Mouse (Mus musculus): Measurements from ENCODE around the gene Rgs16.

Rgs16 gene

DNA sequence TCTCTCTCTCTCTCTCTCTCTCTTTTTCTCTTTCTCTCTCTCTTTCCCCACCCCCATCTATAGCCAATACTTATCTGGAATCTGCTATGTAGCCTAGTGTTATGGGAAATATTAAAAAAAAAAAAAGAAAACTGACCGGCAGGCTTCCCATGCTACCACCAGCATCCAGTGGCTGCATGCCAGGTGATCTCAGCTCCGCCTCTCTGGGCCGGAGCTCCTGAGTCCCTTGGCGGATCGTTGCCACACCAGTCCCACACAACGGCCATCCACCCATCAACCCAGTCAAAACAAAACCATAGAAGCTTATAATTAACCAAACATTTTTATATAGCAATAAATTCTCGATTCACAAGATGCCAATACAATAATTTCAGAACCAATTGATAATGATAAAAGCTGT, 19.2 kb upstream of the Rgs16 start:
- no peak for DNase-seq (ENCODE audit: low spot score in 2 of 2)

DNA sequence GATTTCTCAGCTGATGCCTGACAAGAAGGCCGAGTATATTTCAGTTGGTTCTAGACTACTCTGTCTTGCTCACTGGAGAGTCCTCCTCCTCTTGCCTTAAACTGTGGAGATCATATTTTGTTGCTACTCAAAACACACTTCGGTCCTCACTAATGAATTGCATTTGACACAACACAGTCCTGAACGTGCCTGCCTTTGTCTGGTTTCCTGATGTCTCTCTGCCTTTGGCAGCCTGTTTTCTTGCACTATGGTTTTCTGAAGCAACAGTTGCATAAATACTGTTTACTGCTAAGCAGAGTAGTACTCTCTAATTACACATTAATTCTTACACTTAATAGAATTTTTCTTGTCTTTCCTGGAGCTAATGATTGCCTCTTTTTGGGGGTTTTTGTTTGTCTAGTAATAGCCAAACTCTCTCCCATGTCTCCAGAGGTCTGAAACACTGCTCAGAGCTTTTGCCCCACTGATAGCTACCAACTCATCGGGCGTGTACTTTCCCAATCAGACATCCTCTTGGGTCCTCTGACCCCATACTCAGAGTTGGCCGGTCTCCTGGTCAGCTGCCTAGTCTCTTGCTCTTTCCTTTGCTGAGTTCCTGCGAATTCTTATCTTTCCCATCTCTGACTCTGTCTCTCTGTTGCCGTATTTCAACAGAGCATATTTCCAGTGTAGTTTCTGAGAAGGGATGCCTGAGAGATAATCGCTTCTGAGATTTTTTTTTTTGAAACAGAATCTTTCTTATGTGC, 18.4 kb upstream of the Rgs16 start:
- DNase-seq (ENCODE audit: low spot score in 2 of 2), result no peak

DNA sequence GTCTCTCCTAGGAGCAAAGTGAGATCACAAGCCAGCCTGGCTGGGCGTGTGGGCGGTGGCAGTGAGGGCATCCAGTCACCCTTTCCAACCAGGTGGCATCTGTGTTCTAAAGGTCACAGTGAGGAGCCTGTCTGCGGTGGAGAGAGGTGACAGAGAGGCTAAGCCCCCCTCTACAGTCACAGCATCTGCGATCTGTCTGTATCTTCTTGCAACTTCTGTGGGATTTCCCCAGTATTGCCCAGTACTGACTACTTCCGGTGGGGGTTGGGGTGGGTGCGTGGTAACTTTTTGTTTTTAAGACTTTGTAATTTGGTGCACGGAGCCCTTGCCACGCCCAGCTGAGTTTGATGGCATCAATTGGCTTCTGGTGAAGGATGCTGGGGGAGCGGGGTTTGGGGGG, 16.7 kb upstream of the Rgs16 start:
- DNase-seq (ENCODE audit: low spot score in 2 of 2), result no peak

DNA sequence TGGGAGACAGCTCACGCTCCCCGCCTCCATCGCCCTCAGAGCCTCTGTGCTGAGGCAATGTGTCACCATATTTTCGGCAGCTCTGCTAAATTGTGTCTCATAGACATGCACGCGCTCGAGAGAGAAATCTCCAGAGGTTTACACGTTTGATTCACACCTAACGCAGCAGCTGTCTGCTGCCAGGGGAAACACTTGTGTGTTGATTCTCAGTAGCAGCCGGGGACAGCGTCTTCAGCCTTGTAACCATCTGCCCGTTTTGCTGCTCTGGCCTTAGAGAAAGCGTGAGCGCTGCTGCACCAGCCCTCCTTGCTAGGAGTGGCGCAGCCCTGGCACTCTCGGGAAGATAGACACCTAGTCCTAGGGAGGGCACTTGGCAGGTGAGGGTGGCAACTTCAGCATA, 13.5 kb upstream of the Rgs16 start:
- DNase-seq (ENCODE audit: low spot score in 2 of 2), result no peak

DNA sequence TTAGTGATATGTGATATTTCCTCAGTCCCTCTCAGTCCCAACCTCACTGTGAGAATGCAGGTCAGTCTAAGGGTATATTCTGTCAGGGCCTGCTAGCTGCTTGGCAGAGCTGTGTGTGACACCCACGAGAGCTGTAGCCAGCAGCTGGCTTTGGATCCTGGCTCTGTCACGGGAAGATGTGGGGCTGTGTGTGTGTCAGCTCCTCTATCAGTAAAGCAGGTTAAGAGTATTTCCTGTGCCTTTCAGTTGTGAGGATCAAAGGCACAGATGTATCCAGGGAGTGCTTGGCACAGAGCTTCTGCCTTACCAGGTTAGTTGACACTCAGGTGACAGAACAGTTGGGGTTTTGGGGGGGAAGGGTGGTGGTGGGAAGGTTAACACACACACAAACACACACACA, 10.3 kb upstream of the Rgs16 start:
- DNase-seq (ENCODE audit: low spot score in 2 of 2), result no peak

DNA sequence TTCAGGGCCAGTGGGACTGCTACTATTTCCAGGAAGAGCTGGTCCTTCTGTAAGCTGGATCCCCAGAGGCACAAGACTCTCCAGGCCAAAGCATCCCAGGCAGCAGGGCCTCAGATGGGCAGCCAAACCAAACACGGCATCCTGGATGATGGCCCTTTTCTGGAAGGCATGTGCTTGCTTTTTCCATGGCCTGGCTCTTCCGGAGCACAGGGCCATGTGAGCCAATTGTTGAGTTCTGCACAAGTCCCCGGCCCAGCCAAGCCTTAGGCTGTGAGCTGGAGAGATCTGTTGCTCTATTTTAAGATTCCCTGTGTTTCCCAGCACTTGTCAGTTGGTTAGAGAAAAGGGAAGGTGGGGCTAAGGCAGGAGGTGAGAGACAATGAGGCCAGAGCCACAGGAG, 9.5 kb upstream of the Rgs16 start:
- no peak for DNase-seq (ENCODE audit: low spot score in 2 of 2)

DNA sequence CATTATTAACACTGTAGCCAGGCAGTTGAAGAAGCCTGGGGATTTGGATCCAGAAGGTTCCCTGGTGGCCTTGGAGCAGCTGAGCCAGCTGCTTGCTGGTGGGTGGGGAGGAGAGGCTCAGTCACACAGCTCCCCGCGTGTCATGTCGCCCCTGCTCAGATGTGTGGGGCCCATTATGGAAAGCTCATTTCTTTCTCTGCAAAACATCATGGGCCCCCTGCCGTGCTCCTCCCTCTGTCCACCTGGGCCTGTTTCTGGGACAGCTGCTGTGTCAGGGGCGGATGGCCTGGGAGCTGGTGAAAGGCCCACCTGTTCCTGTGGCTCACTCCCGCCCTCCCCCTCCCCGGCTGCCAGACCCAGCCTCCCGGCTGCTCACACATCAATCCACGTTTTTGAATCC, 7.0 kb upstream of the Rgs16 start:
- no peak for DNase-seq (ENCODE audit: low spot score in 2 of 2)

DNA sequence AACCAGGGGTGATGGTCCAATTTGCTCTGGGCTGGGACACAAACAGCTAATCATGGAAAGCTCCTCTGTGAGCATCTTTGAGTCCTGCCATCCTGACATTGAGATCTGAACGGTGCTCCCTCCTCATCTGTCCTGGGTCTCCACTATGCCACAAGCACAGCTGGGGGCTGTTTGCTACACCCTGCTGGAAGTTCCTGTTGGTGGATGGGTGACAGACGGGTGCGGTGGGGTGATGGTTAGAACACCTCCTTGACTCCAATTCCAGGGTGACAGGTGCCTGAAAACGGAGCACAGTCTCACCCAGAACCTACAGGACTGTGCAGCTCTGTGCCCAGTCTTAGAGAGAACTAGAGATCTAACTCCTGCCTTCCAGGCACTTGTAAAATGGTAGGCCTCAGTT, 5.3 kb upstream of the Rgs16 start:
- DNase-seq (ENCODE audit: low spot score in 2 of 2), result no peak

DNA sequence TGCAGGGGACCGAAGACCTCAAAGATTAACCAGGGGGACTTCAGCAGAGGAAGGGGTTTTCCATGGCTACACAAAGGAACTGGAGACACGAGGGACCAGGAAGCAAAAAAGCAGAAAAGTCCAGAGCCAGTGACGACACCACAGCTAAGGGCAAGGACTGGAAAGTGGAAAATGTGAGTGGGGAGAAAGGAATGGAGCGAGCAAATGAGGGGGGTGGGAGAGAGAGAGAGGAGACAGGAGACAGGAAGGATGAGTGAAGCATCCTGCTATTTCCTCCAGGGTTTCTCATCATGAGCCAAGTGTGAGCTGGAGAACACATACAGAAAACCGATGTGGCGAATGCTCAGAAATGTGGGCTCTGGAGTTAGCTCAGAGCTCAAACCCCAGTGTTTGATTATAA, 4.1 kb upstream of the Rgs16 start:
- DNase-seq (ENCODE audit: low spot score in 2 of 2), result no peak

DNA sequence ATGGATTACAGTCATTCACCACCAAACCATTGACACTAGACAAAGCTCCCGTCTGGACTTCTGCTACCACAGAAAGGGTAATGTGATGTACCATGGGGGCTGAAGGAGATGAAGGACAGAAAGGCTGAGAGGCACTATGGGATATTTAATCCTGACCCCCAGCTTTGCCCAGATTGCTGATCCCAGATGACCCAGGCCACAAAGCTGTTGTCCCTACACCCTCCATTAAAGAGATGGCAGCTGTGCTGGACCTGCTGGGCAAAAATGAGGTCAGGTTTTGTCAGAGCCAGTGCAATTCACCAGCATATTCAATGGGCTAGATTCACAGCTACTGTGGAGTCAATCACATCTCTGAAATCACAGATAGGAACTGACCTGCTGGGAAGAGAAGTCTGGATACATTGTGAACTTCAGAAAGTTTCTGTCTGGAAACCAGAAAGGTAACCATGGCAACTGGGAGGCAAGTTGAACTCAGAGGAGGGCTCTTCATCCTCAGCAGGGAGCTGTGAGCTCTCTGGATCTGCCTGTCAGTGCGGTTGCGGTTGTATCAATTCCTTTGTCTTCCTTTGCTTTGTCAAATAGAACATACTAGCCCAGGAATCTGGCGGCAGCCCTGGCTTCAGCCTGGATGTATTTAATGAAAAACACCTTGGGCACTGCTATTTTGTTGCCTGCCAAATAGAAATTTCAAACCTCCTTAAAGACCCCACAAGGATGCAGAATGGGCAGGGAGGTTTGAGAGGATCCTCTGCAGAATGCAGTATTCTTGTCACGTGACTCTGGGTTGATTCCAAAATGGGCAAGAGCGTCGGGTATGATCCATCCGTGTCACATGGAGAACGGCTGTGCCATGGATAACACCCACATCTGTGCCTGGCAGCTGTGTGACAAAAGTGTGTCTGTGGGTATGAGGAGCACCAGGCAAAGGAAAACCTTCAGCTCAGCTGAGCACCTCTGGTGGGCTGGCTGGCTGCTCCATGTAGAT, 2.8 kb upstream of the Rgs16 start:
- DNase-seq (ENCODE audit: low spot score in 2 of 2), result no peak

DNA sequence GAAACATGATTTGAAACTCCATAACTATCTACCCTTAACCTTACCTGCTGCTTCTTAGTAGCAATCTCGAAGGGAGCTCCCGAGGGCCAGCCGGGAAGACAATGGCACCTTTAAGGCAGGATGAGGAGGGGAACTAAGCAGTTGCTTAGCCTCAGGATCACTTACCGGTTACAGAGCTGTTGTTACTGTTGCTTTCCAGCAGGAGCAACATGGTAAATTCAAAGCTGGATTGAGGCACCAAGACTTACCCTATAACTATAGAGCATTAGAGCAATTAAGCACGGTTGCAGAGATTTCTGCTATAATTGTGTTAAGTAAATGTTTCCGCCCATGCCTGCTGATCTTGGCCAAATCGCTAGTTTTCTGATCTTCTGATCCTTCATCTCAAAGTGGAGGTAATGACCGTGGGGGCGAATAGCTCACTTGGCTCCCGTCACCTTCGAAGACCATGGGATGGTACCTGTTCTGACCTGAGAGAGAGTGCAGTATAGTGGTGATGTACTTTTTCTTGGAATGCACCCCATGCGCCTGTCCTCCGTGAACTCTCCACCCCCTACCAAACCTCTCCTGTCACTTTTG, 623 bp upstream of the Rgs16 start:
- DNase-seq (ENCODE audit: low spot score in 2 of 2), result no peak

DNA sequence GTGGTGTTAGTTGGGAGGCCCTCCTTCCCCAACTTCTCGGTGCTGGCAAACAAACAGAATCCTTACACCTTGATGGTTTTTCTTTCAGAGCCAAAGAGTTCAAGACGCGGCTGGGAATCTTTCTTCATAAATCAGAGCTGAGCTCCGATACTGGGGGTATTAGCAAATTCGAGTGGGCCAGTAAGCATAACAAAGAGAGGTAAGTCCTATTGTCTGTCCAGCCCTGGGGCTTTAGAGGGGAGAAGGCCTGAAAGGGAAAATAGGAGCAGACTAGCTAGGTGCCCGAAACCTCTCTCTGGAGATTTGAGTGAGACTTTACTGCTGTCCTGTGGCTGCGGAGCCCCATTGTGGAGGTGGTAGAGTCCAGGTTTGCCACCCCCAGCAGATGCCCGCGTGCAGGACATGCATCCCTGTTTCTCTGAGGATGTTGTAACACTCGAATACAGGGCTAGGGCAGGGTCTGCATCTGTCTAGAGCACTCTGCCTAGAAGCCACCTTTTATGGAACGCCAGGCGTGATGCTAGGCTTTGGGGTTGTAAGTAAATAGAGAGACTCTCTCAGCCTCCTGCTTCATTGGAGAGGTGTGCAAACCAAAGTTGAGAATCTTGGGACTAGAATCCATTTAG, 739 bp downstream of the Rgs16 start:
- no peak for DNase-seq (ENCODE audit: low spot score in 2 of 2)

DNA sequence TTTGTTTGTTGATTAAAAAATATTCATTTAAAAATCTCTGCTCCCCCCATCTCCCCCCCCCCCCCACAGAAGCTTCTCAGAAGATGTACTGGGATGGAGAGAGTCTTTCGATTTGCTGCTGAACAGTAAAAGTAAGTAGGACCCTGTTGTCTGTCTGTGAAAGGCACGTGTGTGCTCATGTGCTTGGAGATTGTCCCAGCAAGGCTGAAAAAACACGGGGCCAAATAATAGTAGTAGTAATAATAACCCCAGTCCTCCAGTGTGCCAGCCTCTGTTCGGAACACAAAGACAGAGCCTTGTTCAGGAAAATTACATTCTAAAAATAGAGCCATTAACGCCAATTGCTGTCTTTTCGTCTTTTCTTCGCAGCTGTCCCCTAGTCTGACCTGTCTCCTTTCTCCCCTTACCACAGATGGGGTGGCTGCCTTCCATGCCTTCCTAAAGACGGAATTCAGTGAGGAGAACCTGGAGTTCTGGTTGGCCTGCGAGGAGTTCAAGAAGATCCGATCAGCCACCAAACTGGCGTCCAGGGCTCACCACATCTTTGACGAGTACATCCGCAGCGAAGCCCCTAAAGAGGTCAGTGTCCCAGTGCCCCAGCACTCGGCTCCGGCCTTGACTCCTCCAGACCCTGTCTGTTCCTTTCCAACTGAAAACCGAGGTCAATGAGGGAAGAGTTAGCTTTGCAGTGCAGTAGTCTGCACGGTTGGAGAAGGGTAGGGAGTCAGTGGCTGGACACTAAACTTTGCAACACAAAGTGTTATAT, 1.6 kb downstream of the Rgs16 start:
- DNase-seq (ENCODE audit: low spot score in 2 of 2), result no peak

DNA sequence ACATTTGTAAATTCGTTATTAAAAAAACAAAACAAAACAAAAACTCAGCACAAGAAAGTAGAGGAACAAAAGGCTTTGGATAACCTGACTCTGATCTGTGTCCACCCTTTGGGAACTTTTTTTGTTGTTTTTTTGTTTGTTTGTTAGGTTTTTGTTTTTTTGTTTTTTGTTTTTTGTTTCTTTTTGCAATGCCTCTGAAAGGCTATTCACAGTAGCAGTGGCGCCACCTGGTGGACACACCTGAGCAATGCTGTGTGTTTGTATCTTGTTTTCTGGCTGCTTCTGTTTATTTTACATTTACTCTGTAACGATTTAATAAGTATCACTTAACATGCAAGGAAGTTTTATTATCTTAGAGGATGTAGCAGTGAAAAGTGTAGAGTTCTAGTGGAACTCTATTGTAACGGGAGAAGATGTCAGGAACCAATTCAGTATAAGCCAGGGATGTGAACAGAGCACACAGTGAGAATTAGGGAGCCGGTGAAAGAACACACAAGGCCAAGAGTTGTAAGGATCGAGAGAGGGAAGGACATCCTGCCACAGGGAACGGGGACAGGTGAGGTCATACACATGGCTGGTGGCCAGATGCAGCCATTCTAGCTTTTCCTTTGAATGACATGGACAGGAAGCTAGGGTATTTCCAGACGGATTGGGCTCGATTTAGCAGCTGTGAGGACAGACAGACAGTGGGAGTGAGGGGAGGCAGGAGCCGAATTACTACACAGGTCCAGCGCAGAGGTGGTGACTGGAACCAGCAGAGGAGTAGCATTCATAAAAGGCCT, 2.4 kb downstream of the Rgs16 start:
- peak in 1 of 2 experiments; percentile 71 for DNase-seq (ENCODE audit: low spot score in 2 of 2)

DNA sequence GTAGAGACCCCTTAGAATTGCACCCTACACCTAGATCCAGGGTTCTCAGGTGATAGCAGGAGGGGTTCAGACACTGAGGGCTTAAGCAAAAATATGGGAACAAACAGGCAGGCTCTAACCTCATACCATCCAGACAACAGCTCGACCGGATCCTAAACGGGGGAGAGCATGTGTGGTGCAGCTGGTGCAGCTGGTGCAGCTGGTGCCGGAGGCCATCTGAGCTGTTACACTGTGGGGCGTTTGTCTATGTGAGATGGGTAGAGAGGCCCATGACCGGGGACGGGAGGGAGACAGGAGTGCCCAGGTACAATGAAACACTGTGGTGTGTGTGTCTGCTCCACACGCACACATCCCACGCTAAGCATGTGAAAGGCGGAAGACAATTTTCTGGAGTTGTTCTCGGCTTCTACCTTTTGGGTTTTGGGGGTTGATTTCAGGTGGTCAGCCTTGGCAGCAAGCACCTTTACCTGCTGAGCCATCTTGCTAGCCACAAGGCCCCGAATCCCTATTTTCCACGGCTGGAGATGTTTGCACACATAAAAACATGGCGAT, 6.0 kb downstream of the Rgs16 start:
- DNase-seq (ENCODE audit: low spot score in 2 of 2), result no peak

DNA sequence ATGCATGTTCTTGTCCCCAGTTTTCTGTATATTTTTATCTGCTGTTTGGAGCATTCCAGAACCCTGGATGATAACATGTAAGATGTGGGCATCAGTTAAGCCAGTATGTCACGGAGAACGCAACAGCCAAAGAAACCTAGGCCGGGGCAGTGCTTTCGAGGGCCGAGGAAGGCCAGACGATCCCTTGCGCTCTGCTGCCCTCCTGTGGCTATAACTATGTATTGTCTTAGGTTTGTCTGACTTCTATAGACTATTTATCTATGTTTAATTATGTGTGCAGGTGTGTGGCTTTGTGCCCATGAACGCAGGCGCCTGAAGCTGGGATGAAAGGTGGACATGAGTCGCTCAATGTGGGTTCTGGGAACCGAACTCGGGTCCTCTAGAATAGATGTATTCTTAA, 6.6 kb downstream of the Rgs16 start:
- DNase-seq (ENCODE audit: low spot score in 2 of 2), result peak in 1 of 2 experiments; percentile 66

DNA sequence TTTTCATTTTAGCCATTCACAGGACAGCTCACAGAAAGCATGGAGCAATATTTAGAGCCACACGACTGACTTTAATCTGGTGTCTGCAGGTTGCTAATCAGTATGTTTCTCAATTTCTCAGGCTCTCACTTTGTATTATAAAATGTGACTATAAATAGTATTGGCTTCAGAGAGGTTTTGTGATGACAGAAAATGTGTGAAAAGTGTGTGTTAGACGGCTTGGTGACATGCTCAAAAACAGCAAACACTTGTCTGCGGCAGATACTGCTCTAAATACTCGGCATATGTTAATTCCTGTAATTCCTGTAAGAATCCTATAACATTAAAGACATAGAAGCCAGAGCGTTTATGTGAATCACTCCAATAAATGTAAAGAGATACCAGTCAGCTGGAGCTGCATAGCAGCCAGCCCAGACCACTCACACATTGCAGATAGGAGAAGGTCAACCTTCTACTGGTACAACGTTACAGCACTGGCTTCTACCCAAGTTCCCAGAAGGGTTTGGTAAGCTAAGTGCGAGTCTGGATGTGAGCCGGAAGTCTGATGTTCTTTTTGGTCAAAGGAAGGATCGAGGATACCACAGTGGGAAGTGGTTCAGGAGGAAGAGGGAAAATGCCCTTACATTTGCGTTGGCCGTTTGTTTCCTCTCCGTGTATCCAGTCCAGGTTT, 7.8 kb downstream of the Rgs16 start:
- no peak for DNase-seq (ENCODE audit: low spot score in 2 of 2)

DNA sequence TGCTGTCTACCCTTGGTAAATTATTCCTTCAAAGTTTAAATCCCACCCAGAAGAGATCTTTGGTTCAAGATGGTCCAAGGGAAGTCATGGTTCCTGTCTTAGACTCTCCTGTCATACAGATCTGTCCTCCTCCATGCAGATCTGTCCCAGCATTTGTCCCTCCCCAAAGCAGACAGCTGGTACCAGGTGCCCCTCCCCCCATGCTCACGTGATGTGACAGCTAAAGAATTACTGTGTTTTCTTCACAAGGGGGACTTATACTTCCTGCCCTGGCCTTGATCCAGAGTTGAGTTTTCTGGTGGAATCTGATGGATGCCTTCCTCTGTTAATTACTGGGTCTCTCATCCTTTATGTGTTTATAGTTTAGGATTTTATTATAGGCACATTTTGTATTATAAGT, 8.4 kb downstream of the Rgs16 start:
- no peak for DNase-seq (ENCODE audit: low spot score in 2 of 2)

DNA sequence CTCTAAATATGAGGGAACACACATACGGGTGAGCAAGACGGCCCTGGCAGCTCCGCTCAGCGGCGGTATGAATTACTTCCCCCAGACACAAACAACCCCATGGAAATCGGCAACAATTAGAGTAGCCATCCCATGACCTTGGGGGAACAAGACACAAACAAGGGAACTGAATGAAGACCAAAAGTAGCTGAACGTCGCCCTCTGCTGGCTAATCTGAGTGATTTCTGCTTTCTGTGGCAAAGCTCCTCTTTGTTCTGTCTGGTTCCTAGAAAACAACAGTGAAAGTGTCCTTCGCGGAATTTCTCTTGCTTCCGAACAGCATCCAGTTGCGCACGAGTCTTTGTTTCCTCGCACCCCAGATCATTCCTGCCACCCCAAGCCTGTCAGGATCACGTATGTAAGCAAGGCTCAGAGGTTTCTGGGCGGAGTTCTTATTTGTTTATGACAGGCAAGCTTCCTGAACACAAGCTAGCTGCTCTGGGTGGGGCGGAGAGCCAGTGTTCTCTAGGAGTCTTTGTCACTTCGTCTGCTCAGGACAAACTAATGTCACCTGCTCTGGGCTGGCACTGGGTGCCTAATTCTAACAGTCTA, 9.2 kb downstream of the Rgs16 start, which contains the start of gene Rnasel:
Gene Rnasel (plus strand): TSS at position 216 of the 591 bp plus-strand sequence.
- peak in 1 of 2 experiments; percentile 60 for DNase-seq (ENCODE audit: low spot score in 2 of 2)
